Mouse (Mus musculus) limb, embryonic 14.5 days (tissue): ENCODE measurements at regions not wholly inside any gene's neighbourhood (a gene's known extent, or its start where the extent isn't known, plus 50 kb on each side); places are given as distances from the start of the nearest gene placed in this dataset.

ENCODE experiments used
- ATAC-seq: fragments of 200-750 bp; cut with Nextera tagmentation; 2 replicates; pipeline ENCODE4 v1.8.0; 2017; ENCODE audit warnings: low read depth, moderate number of reproducible peaks, moderate TSS enrichment; ENCODE audit not compliant: low FRiP score
- DNase-seq: peaks from one replicate; pipeline ENCODE4 v3.0.0-alpha.2; 2015; ENCODE audit warnings: low spot score
- H3K27ac ChIP-seq: fragments of 300-500 bp; sonication (generic); replicated peaks from 2 replicates; pipeline ENCODE4 v1.5.1; 2014; ENCODE audit warnings: low read depth, mild to moderate bottlenecking, low read length, moderate library complexity, mixed read lengths
- H3K27me3 ChIP-seq: fragments of 300-500 bp; sonication (generic); 2 replicates; pipeline ENCODE4 v1.6.1; 2014; ENCODE audit warnings: low read length, mixed read lengths; ENCODE audit not compliant: control insufficient read depth, insufficient read depth
- H3K36me3 ChIP-seq: fragments of 300-500 bp; sonication (generic); 2 replicates; pipeline ENCODE4 v1.6.1; 2014; ENCODE audit warnings: mild to moderate bottlenecking, low read length, moderate library complexity, mixed read lengths; ENCODE audit not compliant: control insufficient read depth, insufficient read depth
- H3K4me1 ChIP-seq: fragments of 300-500 bp; sonication (generic); 2 replicates; pipeline ENCODE4 v1.6.1; 2014; ENCODE audit warnings: antibody characterized with exemption, low read length, mixed read lengths; ENCODE audit not compliant: control insufficient read depth, insufficient read depth
- H3K4me2 ChIP-seq: fragments of 300-500 bp; sonication (generic); replicated peaks from 2 replicates; pipeline ENCODE4 v1.6.1; 2014; ENCODE audit warnings: low read depth, mild to moderate bottlenecking, low read length, moderate library complexity; ENCODE audit not compliant: severe bottlenecking
- H3K4me3 ChIP-seq: fragments of 300-500 bp; sonication (generic); replicated peaks from 2 replicates; pipeline ENCODE4 v1.5.1; 2014; ENCODE audit warnings: low read length
- H3K9ac ChIP-seq: fragments of 300-500 bp; sonication (generic); 2 replicates; pipeline ENCODE4 v1.6.1; 2014; ENCODE audit warnings: mild to moderate bottlenecking, low read depth, low read length, moderate library complexity; ENCODE audit not compliant: severe bottlenecking
- H3K9me3 ChIP-seq: fragments of 300-500 bp; sonication (generic); 2 replicates; pipeline ENCODE4 v1.6.1; 2016; ENCODE audit warnings: low read length; ENCODE audit not compliant: control insufficient read depth
- POLR2A ChIP-seq: fragments of 200-500 bp; IDR thresholded peaks from 2 replicates; pipeline ENCODE4 v1.8.0; 2012; ENCODE audit warnings: inconsistent platforms, mild to moderate bottlenecking, moderate library complexity, borderline replicate concordance; ENCODE audit not compliant: insufficient read depth, insufficient read length; ENCODE audit errors: extremely low read depth
- WGBS: fragments of 180-500 bp; shearing (Covaris S2); extraction: QIAGEN DNeasy Blood & Tissue Kit; methylation state at CpG from one replicate; pipeline ENCODE4 v1.1.7; 2014; 5-methylcytosine and 5-hydroxymethylcytosine counted together

GRCm38 (mm10) chr11:56173895-56174294, 133.1 kb upstream of the Nmur2 start:
- no peaks in the 10 kb centered on the region for H3K9me3 ChIP-seq
- no peak for TF ChIP-seq POLR2A
- H3K4me2 ChIP-seq, result no peak overlapping the region
- H3K9ac ChIP-seq, result no peak overlapping the region
- H3K27ac ChIP-seq, result no peak overlapping the region
- H3K36me3 ChIP-seq, result no peaks in the 10 kb centered on the region
- DNase-seq (no peak), ATAC-seq (no peak)
- 73% methylated on average over 1 of the region's 1 CpGs for WGBS
- no peak overlapping the region for H3K4me3 ChIP-seq
- H3K4me1 ChIP-seq, result no peaks in the 10 kb centered on the region
- H3K27me3 ChIP-seq, result no peaks in the 10 kb centered on the region

GRCm38 (mm10) chr11:56173246-56173645, 132.4 kb upstream of the Nmur2 start:
- Histone ChIP-seq H3K4me2 (no peak overlapping the region), H3K36me3 (no peaks in the 10 kb centered on the region), H3K27me3 (no peaks in the 10 kb centered on the region), H3K27ac (no peak overlapping the region), H3K9me3 (no peaks in the 10 kb centered on the region), H3K9ac (no peak overlapping the region), H3K4me1 (no peaks in the 10 kb centered on the region), H3K4me3 (no peak overlapping the region)
- ATAC-seq (no peak), DNase-seq (no peak)
- WGBS, result 87% methylated on average over 3 of the region's 3 CpGs
- TF ChIP-seq POLR2A, result no peak

- H3K9me3 ChIP-seq, result no peaks in the 10 kb centered on the region
- ATAC-seq, result no peak
Observed at GRCm38 (mm10) chr11:56169576-56169975, 128.8 kb upstream of the Nmur2 start.

GRCm38 (mm10) chr11:56166849-56167248, 126.0 kb upstream of the Nmur2 start:
- H3K4me3 ChIP-seq, result no peak overlapping the region
- DNase-seq (no peak), ATAC-seq (no peak)
- H3K9ac ChIP-seq, result no peak overlapping the region
- no peak overlapping the region for H3K4me2 ChIP-seq
- no peaks in the 10 kb centered on the region for H3K27me3 ChIP-seq
- WGBS, result 71% methylated on average over 2 of the region's 2 CpGs
- no peak overlapping the region for H3K27ac ChIP-seq
- H3K9me3 ChIP-seq, result no peaks in the 10 kb centered on the region
- H3K36me3 ChIP-seq, result no peaks in the 10 kb centered on the region
- H3K4me1 ChIP-seq, result no peaks in the 10 kb centered on the region
- no peak for TF ChIP-seq POLR2A

More at GRCm38 (mm10) chr11:56169576-56169975, 128.8 kb upstream of the Nmur2 start:
- Histone ChIP-seq H3K4me3 (no peak overlapping the region), H3K36me3 (no peaks in the 10 kb centered on the region), H3K27ac (no peak overlapping the region), H3K9ac (no peak overlapping the region), H3K4me1 (no peaks in the 10 kb centered on the region), H3K4me2 (no peak overlapping the region), H3K27me3 (no peaks in the 10 kb centered on the region)
- TF ChIP-seq POLR2A, result no peak
- DNase-seq, result no peak
- 82% methylated on average over 9 of the region's 9 CpGs for WGBS

- Histone ChIP-seq H3K9ac (no peak overlapping the region), H3K9me3 (no peaks in the 10 kb centered on the region), H3K27me3 (no peaks in the 10 kb centered on the region), H3K4me1 (no peaks in the 10 kb centered on the region), H3K4me3 (no peak overlapping the region), H3K36me3 (no peaks in the 10 kb centered on the region), H3K27ac (no peak overlapping the region), H3K4me2 (no peak overlapping the region)
- ATAC-seq (no peak), DNase-seq (no peak)
- TF ChIP-seq POLR2A, result no peak
- 85% methylated on average over 5 of the region's 5 CpGs for WGBS
Observed at GRCm38 (mm10) chr11:56165759-56166158, 124.9 kb upstream of the Nmur2 start.

GRCm38 (mm10) chr11:56160286-56160685, 119.5 kb upstream of the Nmur2 start:
- peak; percentile 44; the same call in 1 of the 2 replicates for ATAC-seq
- no peak overlapping the region for H3K27ac ChIP-seq
- TF ChIP-seq POLR2A, result no peak
- no peaks in the 10 kb centered on the region for H3K36me3 ChIP-seq
- H3K4me1 ChIP-seq, result no peaks in the 10 kb centered on the region
- no peak overlapping the region for H3K4me2 ChIP-seq
- no peak overlapping the region for H3K4me3 ChIP-seq
- H3K9ac ChIP-seq, result no peak overlapping the region
- peak; percentile 12 for DNase-seq
- H3K27me3 ChIP-seq, result no peaks in the 10 kb centered on the region
- no peaks in the 10 kb centered on the region for H3K9me3 ChIP-seq
- WGBS, result 52% methylated on average over 2 of the region's 2 CpGs
